19 mouse cellular contexts compared by ENCODE assay signal in the genomic region with DNA sequence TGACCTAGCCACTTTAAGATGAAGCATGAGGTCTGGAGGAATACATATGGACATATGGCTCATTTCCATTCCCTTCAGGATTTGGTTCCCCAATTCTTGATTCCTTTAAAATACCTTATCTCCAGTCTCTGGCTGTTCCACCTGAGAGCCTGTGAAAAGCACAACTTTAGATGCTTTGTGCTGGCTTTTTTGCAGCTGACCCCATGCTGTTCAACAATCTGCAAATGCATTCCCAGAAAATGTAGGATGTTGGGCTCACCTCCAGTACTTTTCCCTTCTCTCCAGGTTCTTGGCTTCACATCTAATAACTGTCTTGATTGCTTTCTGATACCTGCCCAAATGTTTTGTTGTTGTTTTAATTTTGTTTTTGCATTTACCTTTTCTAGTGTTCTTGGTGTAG.
A peak's percentile ranks its signal among the peaks of the same experiment; 100 is the strongest.
DNase-seq lines count a peak whose midpoint lies in the region; ATAC-seq and TF ChIP-seq lines count a peak whose summit lies in the region.
"Had no signal": no experiment of that assay in that cellular context is flagged by ENCODE, and none has a peak within 500 bp of the region (broad histone marks: within the 10 kb centered on the region; RNA-seq: fewer than 3 reads in every experiment).

No protein-coding gene starts in this region.

- H3K27ac ChIP-seq in hindbrain, postnatal 0 days = no peak overlapping the region
- no peak overlapping the region for H3K27ac ChIP-seq in hindbrain, embryonic 13.5 days
- no peak overlapping the region for H3K27ac ChIP-seq in heart, adult 2 months
- H3K27ac ChIP-seq: embryonic facial prominence, embryonic 10.5 days; forebrain, embryonic 13.5 days; gastrocnemius, adult 2 months; heart, embryonic 13.5 days; hindbrain, embryonic 12.5 days; intestine, embryonic 15.5 days had no signal

- TF ChIP-seq EP300 in heart, adult 2 months (IDR thresholded peaks at IDR 0.05; ENCODE audit: insufficient read depth, low read depth, low read length) = no peak

- no peaks in the 10 kb centered on the region for H3K27me3 ChIP-seq in hindbrain, postnatal 0 days (ENCODE audit: insufficient read depth, low read length)
- H3K27me3 ChIP-seq in hindbrain, embryonic 13.5 days = no peaks in the 10 kb centered on the region
- H3K27me3 ChIP-seq in heart, adult 2 months (ENCODE audit: control insufficient read depth, insufficient read depth, low read length) = no peaks in the 10 kb centered on the region
- H3K27me3 ChIP-seq: CH12.LX; forebrain, embryonic 13.5 days; heart, embryonic 13.5 days; hindbrain, embryonic 12.5 days; intestine, embryonic 15.5 days; Patski had no signal

- H3K9ac ChIP-seq in hindbrain, postnatal 0 days (replicated peaks; ENCODE audit: low read length) = no peak overlapping the region
- H3K9ac ChIP-seq in hindbrain, embryonic 13.5 days = no peak overlapping the region
- H3K9ac ChIP-seq in heart, adult 2 months (ENCODE audit: low read depth, low read length) = no peak overlapping the region
- H3K9ac ChIP-seq: forebrain, embryonic 13.5 days; heart, embryonic 13.5 days; hindbrain, embryonic 12.5 days; intestine, embryonic 15.5 days had no signal

- no peaks in the 10 kb centered on the region for H3K36me3 ChIP-seq in hindbrain, postnatal 0 days (ENCODE audit: insufficient read depth, low read length)
- H3K36me3 ChIP-seq in hindbrain, embryonic 13.5 days = no peaks in the 10 kb centered on the region
- no peaks in the 10 kb centered on the region for H3K36me3 ChIP-seq in heart, adult 2 months (ENCODE audit: control insufficient read depth, insufficient read depth, low read length)
- H3K36me3 ChIP-seq: embryonic facial prominence, embryonic 10.5 days; heart, embryonic 13.5 days; hindbrain, embryonic 12.5 days; intestine, embryonic 15.5 days had no signal

- TF ChIP-seq POLR2A in heart, adult 2 months (IDR thresholded peaks at IDR 0.05; ENCODE audit: insufficient read depth, low read depth, low read length) = no peak

- no peaks in the 10 kb centered on the region; the same call in 1 of the 2 replicates for H3K4me1 ChIP-seq in hindbrain, postnatal 0 days (ENCODE audit: insufficient read depth, low read length)
- H3K4me1 ChIP-seq in hindbrain, embryonic 13.5 days (replicated peaks) = no peaks in the 10 kb centered on the region
- H3K4me1 ChIP-seq in heart, adult 2 months (ENCODE audit: control insufficient read depth, insufficient read depth, low read length) = no peaks in the 10 kb centered on the region
- H3K4me1 ChIP-seq: embryonic facial prominence, embryonic 10.5 days; forebrain, embryonic 13.5 days; heart, embryonic 13.5 days; intestine, embryonic 15.5 days had no signal

- no peaks in the 10 kb centered on the region for H3K79me2 ChIP-seq in heart, adult 2 months (replicated peaks; ENCODE audit: control insufficient read depth, insufficient read depth, low read length)

- DNase-seq in hindbrain, postnatal 0 days (ENCODE audit: low spot score) = peak; percentile 15
- peak; percentile 58 for DNase-seq in cerebellum, adult 9-10 months
- peak; percentile 58 to 74 for DNase-seq in cerebellum, postnatal 25 days
- DNase-seq in heart, adult 2 months = no peak
- DNase-seq in thymus, postnatal 36 days = no peak
- DNase-seq: adrenal gland, postnatal 14 days; gastrocnemius, adult 2 months; gastrocnemius, postnatal 25 days; heart, postnatal 4 days; kidney, adult 18-20 months had no signal

- no peak for ATAC-seq in hindbrain, postnatal 0 days
- ATAC-seq in hindbrain, embryonic 13.5 days (ENCODE audit: low FRiP score) = no peak
- ATAC-seq: activated CD4-positive, CD25-positive, alpha-beta regulatory T cell, adult 4 months; forebrain, embryonic 13.5 days; intestine, embryonic 15.5 days; Patski had no signal

- H3K4me3 ChIP-seq in hindbrain, postnatal 0 days (ENCODE audit: low read length) = no peak overlapping the region
- no peak overlapping the region for H3K4me3 ChIP-seq in hindbrain, embryonic 13.5 days
- H3K4me3 ChIP-seq in heart, adult 2 months = no peak overlapping the region
- H3K4me3 ChIP-seq: embryonic facial prominence, embryonic 10.5 days; forebrain, embryonic 13.5 days; gastrocnemius, adult 2 months; heart, embryonic 13.5 days; hindbrain, embryonic 12.5 days; intestine, embryonic 15.5 days had no signal

- H3K9me3 ChIP-seq in hindbrain, postnatal 0 days (ENCODE audit: low read length) = no peaks in the 10 kb centered on the region
- H3K9me3 ChIP-seq in hindbrain, embryonic 13.5 days = no peaks in the 10 kb centered on the region
- H3K9me3 ChIP-seq: embryonic facial prominence, embryonic 10.5 days; forebrain, embryonic 13.5 days; heart, embryonic 13.5 days; hindbrain, embryonic 12.5 days; intestine, embryonic 15.5 days had no signal

- no peak for TF ChIP-seq CTCF in hindbrain, postnatal 0 days (IDR thresholded peaks at IDR 0.05; ENCODE audit: low read depth)
- TF ChIP-seq CTCF in heart, adult 2 months (IDR thresholded peaks at IDR 0.05) = no peak

- H3K4me2 ChIP-seq in hindbrain, postnatal 0 days (ENCODE audit: low read depth, low read length) = no peak overlapping the region
- no peak overlapping the region for H3K4me2 ChIP-seq in hindbrain, embryonic 13.5 days
- H3K4me2 ChIP-seq: forebrain, embryonic 13.5 days; heart, embryonic 13.5 days; hindbrain, embryonic 12.5 days; intestine, embryonic 15.5 days had no signal

- intact Hi-C loops in heart, adult 2 months (cut with DNase I) = no loop called here

Comparison
In these comparisons a context has a peak if more than half of its experiments do, and no peak if none do; other contexts are left out.
1. DNase-seq: peak in hindbrain, postnatal 0 days (single experiment), cerebellum, adult 9-10 months (single experiment) and cerebellum, postnatal 25 days (2 of 2); none in heart, adult 2 months (0 of 2) and thymus, postnatal 36 days (0 of 2).